Mouse (Mus musculus): ENCODE results near the gene Rdx.
"Not testable (repeated sequence)": the region's sequence is repeated elsewhere in the genome, so short reads cannot be mapped to it uniquely, and the experiment has no call there.

The Rdx gene

DNA sequence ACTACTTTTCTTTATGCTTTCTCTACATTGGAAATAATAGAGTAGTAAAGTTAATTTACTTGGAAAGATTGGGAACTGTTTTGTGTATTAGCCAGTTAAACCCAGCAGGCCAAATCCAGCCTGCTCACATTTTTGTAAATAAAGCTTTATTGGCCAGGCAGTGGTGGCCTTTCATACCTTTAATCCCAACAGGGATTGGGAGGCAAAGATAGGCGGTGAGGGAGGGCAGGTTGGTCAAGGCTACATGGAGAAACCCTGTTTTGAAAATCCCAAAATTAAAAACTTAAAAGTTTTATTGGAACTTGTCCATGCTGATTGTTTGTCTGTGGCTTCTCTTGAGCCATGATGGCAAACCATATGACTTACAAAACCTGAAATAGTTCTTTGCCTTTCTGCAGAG, 5.2 kb downstream of the Rdx start:
- DNase-seq (ENCODE audit: low read depth, low spot score): no peak

GRCm38 (mm10) chr9:52055313-52055712, 8.3 kb downstream of the Rdx start:
- DNase-seq (ENCODE audit: low read depth, low spot score): no peak

DNA sequence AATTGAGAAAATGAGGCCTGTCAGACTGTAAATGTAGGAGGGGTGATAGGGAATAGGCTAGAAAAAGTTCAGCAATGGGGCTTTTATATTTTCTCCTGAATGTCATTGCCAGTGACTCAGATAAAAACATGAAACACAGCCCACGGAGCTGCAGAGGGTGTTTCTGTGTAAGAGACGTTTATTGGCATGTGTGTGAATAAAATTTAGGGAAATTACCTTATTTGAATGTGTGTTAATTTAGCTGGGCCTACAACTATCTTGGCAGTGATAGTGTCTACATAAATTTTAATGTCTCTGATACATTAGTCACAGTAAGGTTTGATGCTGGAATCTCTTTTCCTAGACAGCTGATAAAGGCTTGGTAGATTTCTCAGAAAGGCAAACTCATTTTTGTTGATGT, 12.8 kb downstream of the Rdx start:
- DNase-seq (ENCODE audit: low read depth, low spot score): no peak

GRCm38 (mm10) chr9:52070052-52070451, 23.1 kb downstream of the Rdx start:
- no peak for DNase-seq (ENCODE audit: low read depth, low spot score)

- DNase-seq (ENCODE audit: low read depth, low spot score): not testable (repeated sequence)
Measured at GRCm38 (mm10) chr9:52071352-52071751, 24.4 kb downstream of the Rdx start.

DNA sequence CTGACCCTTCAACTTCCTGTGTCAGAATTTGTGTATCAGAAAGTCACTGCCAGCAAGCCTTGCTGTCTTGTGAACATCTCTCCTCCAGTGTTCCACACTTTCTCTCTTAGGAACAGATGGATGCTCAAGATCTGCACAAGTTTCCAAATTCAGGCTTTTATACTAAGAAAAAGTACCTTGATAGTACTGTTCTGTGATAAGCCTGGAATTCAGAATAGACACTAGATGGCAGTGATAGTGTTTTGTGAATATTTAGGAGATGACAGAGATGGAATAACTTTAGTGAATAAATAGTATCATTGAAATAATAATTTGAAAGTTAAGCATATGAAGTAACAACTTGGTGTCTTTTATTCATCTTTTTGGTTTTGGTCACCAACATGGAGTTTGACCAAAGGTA, 25.2 kb downstream of the Rdx start:
- DNase-seq (ENCODE audit: low read depth, low spot score): no peak

GRCm38 (mm10) chr9:52076089-52076488, 29.1 kb downstream of the Rdx start:
- DNase-seq (ENCODE audit: low read depth, low spot score): no peak

DNA sequence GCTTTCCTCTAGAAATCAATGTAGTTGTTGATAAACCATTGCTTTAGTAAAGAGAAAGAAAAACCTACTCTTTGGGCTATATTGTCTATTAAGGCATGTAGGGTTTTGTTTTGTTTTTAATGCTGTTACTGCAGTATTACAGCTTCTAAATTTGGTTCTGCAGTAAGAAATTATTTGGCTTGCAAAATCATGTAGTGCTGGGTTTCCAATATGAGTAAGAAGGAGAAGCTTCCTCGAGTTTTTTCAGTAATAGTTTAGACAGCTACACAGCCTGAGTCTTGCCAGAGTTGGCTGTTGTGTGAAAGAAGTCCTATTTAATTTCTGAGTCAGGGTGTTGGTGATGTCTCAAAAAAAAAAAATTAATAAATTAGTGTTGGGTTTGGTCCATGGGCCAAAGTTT, 30.7 kb downstream of the Rdx start:
- no peak for DNase-seq (ENCODE audit: low read depth, low spot score)

- no peak for DNase-seq (ENCODE audit: low read depth, low spot score)
Measured at GRCm38 (mm10) chr9:52081979-52082378, 35.0 kb downstream of the Rdx start.

DNA sequence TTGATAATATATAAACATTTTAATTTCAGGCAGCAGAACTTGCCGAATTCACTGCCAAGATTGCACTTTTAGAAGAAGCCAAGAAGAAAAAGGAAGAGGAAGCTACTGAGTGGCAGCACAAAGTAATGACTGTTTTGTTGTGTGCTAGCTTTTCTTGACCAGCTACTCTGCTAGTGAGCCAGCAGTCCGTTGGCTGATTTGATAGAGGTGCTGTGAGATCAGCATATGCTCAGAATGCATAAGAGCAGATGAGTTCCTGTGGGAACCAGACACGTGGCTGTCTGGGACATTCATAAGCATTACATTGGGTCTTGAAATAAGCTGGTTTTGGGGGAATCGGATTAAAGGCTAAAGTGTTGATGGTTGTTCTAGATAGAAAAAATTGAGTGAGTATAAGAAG, 35.4 kb downstream of the Rdx start:
- DNase-seq (ENCODE audit: low read depth, low spot score): no peak

GRCm38 (mm10) chr9:52091752-52092151, 44.8 kb downstream of the Rdx start:
- DNase-seq (ENCODE audit: low read depth, low spot score): no peak

GRCm38 (mm10) chr9:52092311-52092710, 45.3 kb downstream of the Rdx start:
- DNase-seq (ENCODE audit: low read depth, low spot score): no peak

DNA sequence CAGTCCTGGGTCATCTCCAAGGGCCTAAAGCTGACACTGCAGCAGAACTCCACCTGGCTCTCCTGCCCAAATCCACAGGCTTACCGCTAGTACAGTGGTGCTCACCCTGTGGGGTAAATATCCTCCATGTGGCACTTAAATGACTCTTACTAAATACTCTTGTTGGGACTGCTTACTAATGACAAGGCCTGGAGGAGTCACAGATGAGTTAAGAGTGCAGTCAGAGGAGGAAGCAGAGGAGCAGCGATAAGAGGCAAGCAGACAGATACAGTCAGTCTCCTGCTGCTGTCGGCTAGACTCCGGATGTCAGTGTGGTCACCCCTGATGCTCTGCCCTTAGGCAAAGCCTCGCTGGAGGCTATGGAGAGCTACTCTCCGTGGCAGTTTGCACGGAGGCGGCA, 46.1 kb downstream of the Rdx start:
- no peak for DNase-seq (ENCODE audit: low read depth, low spot score)

- DNase-seq (ENCODE audit: low read depth, low spot score): no peak
Measured at GRCm38 (mm10) chr9:52094016-52094415, 47.0 kb downstream of the Rdx start.

DNA sequence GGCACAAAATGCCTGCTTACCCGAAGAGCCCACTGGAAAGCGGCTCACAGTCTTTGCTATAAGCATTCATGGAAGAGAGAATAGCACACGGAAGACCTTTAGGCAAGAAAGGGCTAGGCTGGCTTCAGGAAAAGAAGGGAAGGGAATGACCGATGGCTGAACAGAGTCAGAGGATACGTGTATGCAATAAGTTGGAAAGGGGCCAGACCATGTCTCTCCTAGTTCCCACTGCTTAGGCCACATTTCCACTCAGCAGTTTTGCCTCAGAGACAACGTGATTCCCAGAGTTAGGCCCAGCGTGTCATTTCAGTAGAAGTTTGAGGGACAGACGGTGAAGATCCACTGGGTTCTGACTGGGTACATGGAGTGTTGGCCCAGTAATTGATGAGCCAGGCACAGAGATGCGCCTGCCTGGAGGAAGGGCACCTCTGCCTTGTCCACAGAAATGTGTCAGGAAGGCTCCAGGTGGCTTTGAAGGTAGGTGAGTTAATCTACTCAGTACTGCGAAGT, 47.6 kb downstream of the Rdx start:
- no peak for DNase-seq (ENCODE audit: low read depth, low spot score)

GRCm38 (mm10) chr9:52095666-52096065, 48.7 kb downstream of the Rdx start:
- DNase-seq (ENCODE audit: low read depth, low spot score): no peak

GRCm38 (mm10) chr9:52097386-52097785, 50.4 kb downstream of the Rdx start:
- no peak for DNase-seq (ENCODE audit: low read depth, low spot score)

- peak; percentile 54 for DNase-seq (ENCODE audit: low read depth, low spot score)
Measured at GRCm38 (mm10) chr9:52098600-52098999, 51.6 kb downstream of the Rdx start.

GRCm38 (mm10) chr9:52100426-52100825, 53.5 kb downstream of the Rdx start:
- DNase-seq (ENCODE audit: low read depth, low spot score): no peak

DNA sequence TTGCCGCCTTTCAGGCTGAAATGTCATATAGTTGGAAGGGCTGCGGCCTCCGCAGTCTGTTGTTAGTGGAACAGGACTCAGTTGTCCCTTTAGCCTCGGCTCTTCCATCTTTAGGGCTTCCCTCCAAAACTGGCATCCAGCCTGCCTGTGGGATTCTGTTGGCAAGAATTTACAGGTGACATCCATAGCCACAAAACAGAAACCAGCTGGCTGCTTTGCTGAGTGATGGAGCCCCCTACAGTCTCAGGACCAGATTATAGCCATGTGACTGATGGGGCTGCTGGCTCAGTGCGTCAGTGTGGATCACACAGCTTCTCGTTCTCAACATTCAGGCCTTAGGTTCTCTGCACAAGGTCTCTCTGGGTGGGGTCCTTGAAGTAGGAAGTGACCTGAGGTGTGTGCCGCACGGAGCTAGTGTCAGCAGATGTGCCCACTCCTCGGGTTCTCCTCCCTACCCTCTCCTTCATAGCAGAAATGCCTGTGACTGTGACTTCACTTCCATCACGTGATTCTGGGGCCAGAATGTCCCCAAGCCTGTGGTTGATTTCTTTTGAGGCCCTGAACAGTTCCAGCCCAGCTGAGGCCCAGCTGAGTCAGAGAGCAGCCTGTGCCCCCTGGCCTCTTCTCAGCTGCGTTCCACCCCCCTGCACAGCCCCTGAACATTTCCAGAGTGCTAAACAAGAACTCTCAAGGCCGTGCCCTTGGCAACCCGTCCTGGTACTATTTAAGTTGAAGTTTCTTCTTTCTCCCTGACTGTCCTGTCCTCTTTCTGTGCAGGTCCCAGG, 55.3 kb downstream of the Rdx start:
- no peak for DNase-seq (ENCODE audit: low read depth, low spot score)

GRCm38 (mm10) chr9:52103448-52104224, 56.7 kb downstream of the Rdx start:
- no peak for DNase-seq (ENCODE audit: low read depth, low spot score)

- DNase-seq (ENCODE audit: low read depth, low spot score): no peak
Measured at GRCm38 (mm10) chr9:52104225-52104615, 57.2 kb downstream of the Rdx start.

- no peak for DNase-seq (ENCODE audit: low read depth, low spot score)
Measured at GRCm38 (mm10) chr9:52105423-52105822, 58.5 kb downstream of the Rdx start.
